Mouse (Mus musculus) brain, embryonic 14.5 days (tissue): ENCODE measurements around the gene Ccdc22.

Source experiments
- CTCF ChIP-seq: fragments of 200-500 bp; IDR thresholded peaks from 2 replicates; pipeline ENCODE4 v1.5.1; 2012; ENCODE audit warnings: inconsistent platforms, mild to moderate bottlenecking, moderate library complexity, borderline replicate concordance; ENCODE audit not compliant: insufficient read depth, insufficient read length; ENCODE audit errors: extremely low read depth
- POLR2A ChIP-seq: fragments of 200-500 bp; IDR thresholded peaks from 2 replicates; pipeline ENCODE4 v1.6.1; 2012; ENCODE audit warnings: mild to moderate bottlenecking, inconsistent platforms, borderline replicate concordance; ENCODE audit not compliant: poor library complexity, insufficient read depth, insufficient read length, severe bottlenecking; ENCODE audit errors: extremely low read depth

- TF ChIP-seq CTCF (no peak), POLR2A (no peak)
These were observed 1.3 kb downstream of the Ccdc22 start for GRCm38 (mm10) chrX:7604004-7604403.
